Comparison of ENCODE assay signal across 14 mouse cellular contexts in genomic region chr10:46826639-46827038, GRCm38 (mm10).
A peak's percentile ranks its signal among the peaks of the same experiment; 100 is the strongest.
DNase-seq lines count a peak whose midpoint lies in the region; ATAC-seq lines count a peak whose summit lies in the region.
"Had no signal": no experiment of that assay in that cellular context is flagged by ENCODE, and none has a peak within 500 bp of the region (broad histone marks: within the 10 kb centered on the region; RNA-seq: fewer than 3 reads in every experiment).

No protein-coding gene starts in this region.

- H3K9ac ChIP-seq in embryonic facial prominence, embryonic 14.5 days (ENCODE audit: low read depth, low read length): no peak overlapping the region
- no peak overlapping the region for H3K9ac ChIP-seq in hindbrain, embryonic 16.5 days (ENCODE audit: low read depth, low read length)
- no peak overlapping the region for H3K9ac ChIP-seq in midbrain, embryonic 14.5 days (replicated peaks; ENCODE audit: low read length)
- H3K9ac ChIP-seq: liver, embryonic 12.5 days; stomach, embryonic 15.5 days had no signal

- no peak overlapping the region for H3K4me3 ChIP-seq in embryonic facial prominence, embryonic 14.5 days (ENCODE audit: low read depth, low read length)
- H3K4me3 ChIP-seq in embryonic facial prominence, embryonic 10.5 days: no peak overlapping the region
- no peak overlapping the region for H3K4me3 ChIP-seq in forebrain, embryonic 10.5 days
- H3K4me3 ChIP-seq in hindbrain, embryonic 16.5 days (ENCODE audit: low read length): no peak overlapping the region
- H3K4me3 ChIP-seq in midbrain, embryonic 14.5 days (replicated peaks; ENCODE audit: low read depth, low read length): no peak overlapping the region
- H3K4me3 ChIP-seq: liver, embryonic 12.5 days; stomach, embryonic 15.5 days had no signal

- H3K27ac ChIP-seq in embryonic facial prominence, embryonic 14.5 days (replicated peaks; ENCODE audit: low read depth, low read length): no peak overlapping the region
- H3K27ac ChIP-seq in embryonic facial prominence, embryonic 10.5 days (replicated peaks): no peak overlapping the region
- H3K27ac ChIP-seq in forebrain, embryonic 10.5 days: peak overlapping the region; percentile 67
- no peak overlapping the region for H3K27ac ChIP-seq in hindbrain, embryonic 16.5 days (ENCODE audit: low read depth, low read length)
- peak overlapping the region; percentile 53; the same call in 1 of the 2 replicates for H3K27ac ChIP-seq in midbrain, embryonic 14.5 days (replicated peaks; ENCODE audit: low read depth, low read length)
- H3K27ac ChIP-seq: liver, embryonic 12.5 days; stomach, embryonic 15.5 days had no signal

- H3K4me2 ChIP-seq in embryonic facial prominence, embryonic 14.5 days (ENCODE audit: low read depth, low read length): no peak overlapping the region
- no peak overlapping the region for H3K4me2 ChIP-seq in hindbrain, embryonic 16.5 days (ENCODE audit: low read length)
- no peak overlapping the region for H3K4me2 ChIP-seq in midbrain, embryonic 14.5 days (ENCODE audit: low read length)
- H3K4me2 ChIP-seq: liver, embryonic 12.5 days; stomach, embryonic 15.5 days had no signal

- ATAC-seq in embryonic facial prominence, embryonic 14.5 days (ENCODE audit: low read depth): no peak
- peak; percentile 76 for ATAC-seq in hindbrain, embryonic 16.5 days
- ATAC-seq in midbrain, embryonic 14.5 days (ENCODE audit: low FRiP score, low TSS enrichment): no peak
- ATAC-seq in megakaryocyte progenitor cell, adult 5-6 weeks (replicated peaks; ENCODE audit: poor library complexity): no peak
- ATAC-seq: liver, embryonic 12.5 days; Patski had no signal

- no peaks in the 10 kb centered on the region for H3K9me3 ChIP-seq in embryonic facial prominence, embryonic 14.5 days (ENCODE audit: control insufficient read depth, low read length)
- H3K9me3 ChIP-seq in embryonic facial prominence, embryonic 10.5 days: no peaks in the 10 kb centered on the region
- H3K9me3 ChIP-seq in forebrain, embryonic 10.5 days: no peaks in the 10 kb centered on the region
- H3K9me3 ChIP-seq in hindbrain, embryonic 16.5 days (ENCODE audit: control insufficient read depth, low read length): no peaks in the 10 kb centered on the region
- H3K9me3 ChIP-seq in midbrain, embryonic 14.5 days (ENCODE audit: control insufficient read depth, low read length): no peaks in the 10 kb centered on the region
- H3K9me3 ChIP-seq: liver, embryonic 12.5 days; stomach, embryonic 15.5 days had no signal

- H3K36me3 ChIP-seq in embryonic facial prominence, embryonic 14.5 days (ENCODE audit: control insufficient read depth, insufficient read depth, low read length): no peaks in the 10 kb centered on the region
- no peaks in the 10 kb centered on the region for H3K36me3 ChIP-seq in embryonic facial prominence, embryonic 10.5 days (replicated peaks)
- no peaks in the 10 kb centered on the region for H3K36me3 ChIP-seq in forebrain, embryonic 10.5 days (replicated peaks)
- H3K36me3 ChIP-seq in hindbrain, embryonic 16.5 days (ENCODE audit: control insufficient read depth, insufficient read depth, low read length): no peaks in the 10 kb centered on the region
- H3K36me3 ChIP-seq in midbrain, embryonic 14.5 days (ENCODE audit: control insufficient read depth, insufficient read depth, low read length): no peaks in the 10 kb centered on the region
- H3K36me3 ChIP-seq: liver, embryonic 12.5 days; stomach, embryonic 15.5 days had no signal

- DNase-seq in embryonic facial prominence, embryonic 14.5 days (ENCODE audit: low spot score): peak; percentile 2
- no peak for DNase-seq in embryonic facial prominence, embryonic 10.5 days (ENCODE audit: low spot score)
- no peak for DNase-seq in forebrain, embryonic 10.5 days (ENCODE audit: extremely low spot score, low spot score)
- DNase-seq in midbrain, embryonic 14.5 days: peak; percentile 48
- no peak for DNase-seq in liver
- no peak for DNase-seq in urinary bladder, postnatal 36 days (ENCODE audit: low spot score in 2 of 2)
- DNase-seq: gastrocnemius, postnatal 36 days; kidney, postnatal 14 days; lung, postnatal 36 days had no signal

- 76% methylated on average over 1 of the region's 1 CpGs for WGBS in embryonic facial prominence, embryonic 14.5 days
- 63% methylated on average over 1 of the region's 1 CpGs for WGBS in embryonic facial prominence, embryonic 10.5 days
- WGBS in forebrain, embryonic 10.5 days: 55% methylated on average over 1 of the region's 1 CpGs
- WGBS in hindbrain, embryonic 16.5 days: 17% methylated on average over 1 of the region's 1 CpGs
- 18% methylated on average over 1 of the region's 1 CpGs for WGBS in midbrain, embryonic 14.5 days

- H3K4me1 ChIP-seq in embryonic facial prominence, embryonic 14.5 days (ENCODE audit: control insufficient read depth, insufficient read depth, low read length): no peaks in the 10 kb centered on the region
- H3K4me1 ChIP-seq in embryonic facial prominence, embryonic 10.5 days: no peaks in the 10 kb centered on the region
- H3K4me1 ChIP-seq in forebrain, embryonic 10.5 days: peaks cover 12% of the 10 kb centered on the region
- peaks cover 5% of the 10 kb centered on the region; the same call in 1 of the 2 replicates for H3K4me1 ChIP-seq in hindbrain, embryonic 16.5 days (ENCODE audit: control insufficient read depth, insufficient read depth, low read depth, low read length)
- H3K4me1 ChIP-seq in midbrain, embryonic 14.5 days (ENCODE audit: control insufficient read depth, insufficient read depth, low read length): 0 out of 2 replicates have a peak, but pooled peaks cover 9% of the 10 kb centered on the region
- H3K4me1 ChIP-seq: liver, embryonic 12.5 days; stomach, embryonic 15.5 days had no signal

- H3K27me3 ChIP-seq in embryonic facial prominence, embryonic 14.5 days (replicated peaks; ENCODE audit: control insufficient read depth, insufficient read depth, low read length): no peaks in the 10 kb centered on the region
- H3K27me3 ChIP-seq in embryonic facial prominence, embryonic 10.5 days (replicated peaks; ENCODE audit: low read depth, poor library complexity, severe bottlenecking): no peaks in the 10 kb centered on the region
- H3K27me3 ChIP-seq in forebrain, embryonic 10.5 days (ENCODE audit: poor library complexity, severe bottlenecking): no peaks in the 10 kb centered on the region
- H3K27me3 ChIP-seq in hindbrain, embryonic 16.5 days (replicated peaks; ENCODE audit: control insufficient read depth, insufficient read depth, low read length): no peaks in the 10 kb centered on the region
- no peaks in the 10 kb centered on the region for H3K27me3 ChIP-seq in midbrain, embryonic 14.5 days (ENCODE audit: control insufficient read depth, insufficient read depth, low read length)
- H3K27me3 ChIP-seq: liver, embryonic 12.5 days; Patski; stomach, embryonic 15.5 days had no signal

Comparison
In these comparisons a context has a peak if more than half of its experiments do, and no peak if none do; other contexts are left out.
1. DNase-seq: peak in embryonic facial prominence, embryonic 14.5 days (single experiment) and midbrain, embryonic 14.5 days (single experiment); none in embryonic facial prominence, embryonic 10.5 days (single experiment), forebrain, embryonic 10.5 days (single experiment), liver (single experiment) and urinary bladder, postnatal 36 days (0 of 2).
2. H3K27ac ChIP-seq: peak in forebrain, embryonic 10.5 days (single experiment) and midbrain, embryonic 14.5 days (single experiment); none in embryonic facial prominence, embryonic 14.5 days (single experiment), embryonic facial prominence, embryonic 10.5 days (single experiment) and hindbrain, embryonic 16.5 days (single experiment).